Mouse (Mus musculus): ENCODE data around the gene Grasp.

The Grasp gene

GRCm38 (mm10) chr15:101224977-101225376, 989 bp downstream of the Grasp start:
- in situ Hi-C loops (cut with MboI, MseI) = no loop called here

GRCm38 (mm10) chr15:101227971-101228370, 4.0 kb downstream of the Grasp start:
- in situ Hi-C loops (cut with MboI, MseI) = no loop called here

GRCm38 (mm10) chr15:101228866-101229590, 5.0 kb downstream of the Grasp start:
- in situ Hi-C loops (cut with MboI, MseI) = no loop called here

GRCm38 (mm10) chr15:101230503-101230902, 6.5 kb downstream of the Grasp start:
- in situ Hi-C loops (cut with MboI, MseI) = no loop called here

GRCm38 (mm10) chr15:101230995-101231647, 7.1 kb downstream of the Grasp start:
- in situ Hi-C loops (cut with MboI, MseI) = no loop called here

- in situ Hi-C loops (cut with MboI, MseI) = no loop called here
Measured at GRCm38 (mm10) chr15:101231648-101232180, 7.7 kb downstream of the Grasp start.

GRCm38 (mm10) chr15:101232607-101233006, 8.6 kb downstream of the Grasp start:
- in situ Hi-C loops (cut with MboI, MseI) = no loop called here

- in situ Hi-C loops (cut with MboI, MseI) = no loop called here
Measured at GRCm38 (mm10) chr15:101233183-101233582, 9.2 kb downstream of the Grasp start.

GRCm38 (mm10) chr15:101233641-101234275, 9.8 kb downstream of the Grasp start:
- in situ Hi-C loops (cut with MboI, MseI) = no loop called here

GRCm38 (mm10) chr15:101234611-101235341, 10.8 kb downstream of the Grasp start:
- in situ Hi-C loops (cut with MboI, MseI) = loop anchor here (5.0 kb wide), 1 partner anchor 42 kb away; no protein-coding TSS in a partner anchor

- in situ Hi-C loops (cut with MboI, MseI) = loop anchor here (5.0 kb wide), 1 partner anchor 43 kb away; no protein-coding TSS in a partner anchor
Measured at GRCm38 (mm10) chr15:101235342-101235698, 11.3 kb downstream of the Grasp start.

GRCm38 (mm10) chr15:101235728-101236327, 11.8 kb downstream of the Grasp start:
- in situ Hi-C loops (cut with MboI, MseI) = loop anchor here (5.0 kb wide), 1 partner anchor 44 kb away; no protein-coding TSS in a partner anchor

- in situ Hi-C loops (cut with MboI, MseI) = loop anchor here (5.0 kb wide), 1 partner anchor 45 kb away; no protein-coding TSS in a partner anchor
Measured at GRCm38 (mm10) chr15:101236878-101237277, 12.9 kb downstream of the Grasp start.

- in situ Hi-C loops (cut with MboI, MseI) = loop anchor here (5.0 kb wide), 1 partner anchor 47 kb away; no protein-coding TSS in a partner anchor
Measured at GRCm38 (mm10) chr15:101238885-101239511, 15.0 kb downstream of the Grasp start.

- in situ Hi-C loops (cut with MboI, MseI) = loop anchor here (5.0 kb wide), 2 partner anchors 37 to 48 kb away; no protein-coding TSS in a partner anchor
Measured at GRCm38 (mm10) chr15:101239821-101240220, 15.8 kb downstream of the Grasp start.

GRCm38 (mm10) chr15:101240799-101241204, 16.8 kb downstream of the Grasp start:
- in situ Hi-C loops (cut with MboI, MseI) = loop anchor here (5.0 kb wide), 1 partner anchor 36 kb away; no protein-coding TSS in a partner anchor

GRCm38 (mm10) chr15:101241236-101241635, 17.2 kb downstream of the Grasp start:
- in situ Hi-C loops (cut with MboI, MseI) = loop anchor here (5.0 kb wide), 1 partner anchor 36 kb away; no protein-coding TSS in a partner anchor

GRCm38 (mm10) chr15:101241853-101242252, 17.9 kb downstream of the Grasp start:
- in situ Hi-C loops (cut with MboI, MseI) = loop anchor here (5.0 kb wide), 1 partner anchor 35 kb away; no protein-coding TSS in a partner anchor

- in situ Hi-C loops (cut with MboI, MseI) = loop anchor here (5.0 kb wide), 1 partner anchor 35 kb away; no protein-coding TSS in a partner anchor
Measured at GRCm38 (mm10) chr15:101242645-101243044, 18.7 kb downstream of the Grasp start.

- in situ Hi-C loops (cut with MboI, MseI) = loop anchor here (5.0 kb wide), 1 partner anchor 33 kb away; no protein-coding TSS in a partner anchor
Measured at GRCm38 (mm10) chr15:101244012-101244411, 20.0 kb downstream of the Grasp start.

Data from regulatory T cell (primary cell).